Mouse (Mus musculus) cerebellum, adult 2 months (tissue): ENCODE data around the gene Urm1.

Experiments
- CTCF ChIP-seq: fragments of 200-500 bp; IDR thresholded peaks from 2 replicates; pipeline ENCODE4 v1.5.1; 2011; ENCODE audit warnings: low read depth, mild to moderate bottlenecking, control low read depth, low read length, moderate library complexity, borderline replicate concordance; ENCODE audit not compliant: insufficient read depth
- POLR2A ChIP-seq: fragments of 200-500 bp; IDR thresholded peaks from 2 replicates; pipeline ENCODE4 v1.6.1; 2011; ENCODE audit warnings: low read length, control low read depth, borderline replicate concordance; ENCODE audit not compliant: insufficient read depth

GRCm38 (mm10) chr2:29849841-29850480 lies 30.1 kb downstream of the Urm1 start:
- TF ChIP-seq POLR2A (no peak), CTCF (no peak)
